Mouse (Mus musculus): Measurements from ENCODE around the gene Plppr1.

DNA sequence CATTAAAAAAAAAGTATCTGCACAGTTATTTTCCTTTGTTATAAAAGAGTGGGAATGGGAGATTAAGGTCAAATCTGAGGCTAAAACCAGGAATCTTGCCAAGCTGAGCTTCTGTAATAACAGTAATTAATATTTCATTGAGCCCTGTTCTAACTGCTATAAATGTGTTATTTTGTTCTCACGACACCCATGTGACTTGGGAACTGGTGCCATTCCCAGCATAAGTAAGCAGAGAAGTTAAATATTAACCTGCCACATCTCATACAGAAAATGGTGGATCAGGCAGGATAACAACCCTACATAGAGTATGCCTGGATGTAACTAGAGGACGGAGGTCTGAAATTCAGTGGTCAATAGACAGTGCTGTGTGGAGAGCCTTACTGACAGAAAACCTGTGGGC, 90.2 kb downstream of the Plppr1 start:
- TF ChIP-seq MAX (IDR thresholded peaks at IDR 0.05) (no peak), CTCF (IDR thresholded peaks at IDR 0.05; ENCODE audit: control insufficient read depth, insufficient read depth, insufficient read length) (no peak), USF1 (IDR thresholded peaks at IDR 0.05; ENCODE audit: low read depth) (no peak), MYOG (IDR thresholded peaks at IDR 0.05; ENCODE audit: control insufficient read depth, extremely low read depth, insufficient read length) (no peak), FOSL1 (IDR thresholded peaks at IDR 0.05; ENCODE audit: insufficient read depth, low read length, poor library complexity, severe bottlenecking) (no peak)
